Mouse (Mus musculus) ES-E14 (cell line): ENCODE measurements around the gene Gm12248. TPM values are rescaled to one million over a fixed set of nuclear protein-coding genes. Genes with fewer than 3 reads are reported as not detected.

Experiments used
- DNase-seq: peaks from one replicate; pipeline ENCODE4 v3.0.0-alpha.2; 2013; ENCODE audit warnings: low read depth, low spot score
- H3K27ac ChIP-seq: 2 replicates; pipeline ENCODE4 v1.5.1; 2012; ENCODE audit warnings: low read depth, mild to moderate bottlenecking, low read length, moderate library complexity, mixed read lengths; ENCODE audit not compliant: poor library complexity, insufficient read depth, severe bottlenecking
- H3K36me3 ChIP-seq: 2 replicates; pipeline ENCODE4 v1.6.1; 2012; ENCODE audit warnings: mild to moderate bottlenecking, low read length, moderate library complexity, mixed read lengths; ENCODE audit not compliant: control insufficient read depth, poor library complexity, insufficient read depth, severe bottlenecking
- H3K4me1 ChIP-seq, 2 experiments: fragments of 150-350 bp in 1 of 2; sonication (generic) in 1 of 2; 2 replicates each; pipeline ENCODE4 v1.6.1; 2012; ENCODE audit warnings: low read length in 2 of 2, mild to moderate bottlenecking in 1 of 2, mixed read lengths in 1 of 2; ENCODE audit not compliant: control insufficient read depth in 2 of 2, insufficient read depth in 2 of 2, poor library complexity in 1 of 2
- H3K4me3 ChIP-seq, 2 experiments: fragments of 150-350 bp in 1 of 2; sonication (generic) in 1 of 2; 2 replicates each; pipeline ENCODE4 v1.5.1; 2012; ENCODE audit warnings: low read length in 2 of 2, low read depth in 1 of 2, mild to moderate bottlenecking in 1 of 2, mixed read lengths in 1 of 2; ENCODE audit not compliant: insufficient read depth in 1 of 2, poor library complexity in 1 of 2, severe bottlenecking in 1 of 2
- H3K9ac ChIP-seq: 2 replicates; pipeline ENCODE4 v1.6.1; 2012; ENCODE audit warnings: low read depth, mild to moderate bottlenecking, low read length, mixed read lengths; ENCODE audit not compliant: poor library complexity, insufficient read depth, severe bottlenecking
- H3K9me3 ChIP-seq: fragments of 150-350 bp; sonication (generic); 2 replicates; pipeline ENCODE4 v1.6.1; 2012; ENCODE audit warnings: low read depth, mild to moderate bottlenecking, low read length; ENCODE audit not compliant: control insufficient read depth, insufficient read depth
- CHD2 ChIP-seq: IDR thresholded peaks from 2 replicates; pipeline ENCODE4 v1.6.1; 2014; ENCODE audit warnings: mild to moderate bottlenecking, low read depth, low read length, inconsistent platforms
- HCFC1 ChIP-seq: IDR thresholded peaks from 2 replicates; pipeline ENCODE4 v1.6.1; 2012; ENCODE audit warnings: low read length, inconsistent platforms, borderline replicate concordance; ENCODE audit not compliant: insufficient read depth
- MAFK ChIP-seq: IDR thresholded peaks from 2 replicates; pipeline ENCODE4 v1.6.1; 2014; ENCODE audit warnings: mild to moderate bottlenecking, low read depth, low read length, inconsistent platforms; ENCODE audit not compliant: insufficient read depth
- ZC3H11A ChIP-seq: IDR thresholded peaks from 2 replicates; pipeline ENCODE4 v1.6.1; 2012; ENCODE audit warnings: low read depth, mild to moderate bottlenecking, inconsistent platforms, low read length, borderline replicate concordance
- ZNF384 ChIP-seq: IDR thresholded peaks from 2 replicates; pipeline ENCODE4 v1.6.1; 2012; ENCODE audit warnings: low read depth, low read length, inconsistent platforms
- in situ Hi-C, 2 experiments: fragments of 600-800 bp; cut with MboI; formaldehyde crosslinking; loops; one replicate each; pipeline ENCODE4 v1.15.1; 2025; ENCODE audit warnings: low sequenced_read_pairs in 2 of 2, inconsistent platforms in 1 of 2; ENCODE audit not compliant: unreplicated experiment in 2 of 2
- total RNA-seq: library from RNA; depleted of rRNA; stranded (reverse); fragments of 300-350 nt; gene quantifications from 2 replicates; pipeline ENCODE4 v1.2.3, GENCODE M21; 2012

The Gm12248 gene
- total RNA-seq, 1 experiment = 0.58 TPM

GRCm38 (mm10) chr11:58096821-58097620, 4.1 kb upstream of the Gm12248 start:
- Histone ChIP-seq H3K9ac (no peak overlapping the region), H3K4me1 (peaks cover 2 to 8% of the 10 kb centered on the region in 2 experiments; a peak in 3 of 4 replicates), H3K36me3 (no peaks in the 10 kb centered on the region), H3K27ac (no peak overlapping the region), H3K4me3 (no peak overlapping the region), H3K9me3 (no peaks in the 10 kb centered on the region)
- in situ Hi-C loops = loop anchor here in 1 of 2 experiments (10.0 kb wide), 1 partner anchor 142 kb away; no protein-coding TSS in a partner anchor
- TF ChIP-seq ZC3H11A = no peak
- TF ChIP-seq HCFC1 = no peak
- no peak for TF ChIP-seq ZNF384
- TF ChIP-seq CHD2 = no peak
- no peak for TF ChIP-seq MAFK
- no peak for DNase-seq

- DNase-seq = no peak
- no peak overlapping the region for H3K4me3 ChIP-seq
- in situ Hi-C loops = loop anchor here in 1 of 2 experiments (10.0 kb wide), 1 partner anchor 141 kb away; no protein-coding TSS in a partner anchor
- TF ChIP-seq CHD2 (no peak), ZC3H11A (no peak), HCFC1 (no peak), MAFK (no peak), ZNF384 (no peak)
- no peaks in the 10 kb centered on the region for H3K36me3 ChIP-seq
- H3K27ac ChIP-seq = no peak overlapping the region
- peaks cover 2 to 8% of the 10 kb centered on the region in 2 experiments; a peak in 3 of 4 replicates for H3K4me1 ChIP-seq
- no peaks in the 10 kb centered on the region for H3K9me3 ChIP-seq
- no peak overlapping the region for H3K9ac ChIP-seq
These were observed 3.2 kb upstream of the Gm12248 start for GRCm38 (mm10) chr11:58096160-58096559.

GRCm38 (mm10) chr11:58095561-58095960, 2.6 kb upstream of the Gm12248 start:
- in situ Hi-C loops = loop anchor here in 1 of 2 experiments (10.0 kb wide), 1 partner anchor 141 kb away; no protein-coding TSS in a partner anchor
- Histone ChIP-seq H3K27ac (no peak overlapping the region), H3K4me3 (no peak overlapping the region), H3K36me3 (no peaks in the 10 kb centered on the region), H3K9ac (no peak overlapping the region), H3K9me3 (no peaks in the 10 kb centered on the region), H3K4me1 (peaks cover 2 to 8% of the 10 kb centered on the region in 2 experiments; a peak in 3 of 4 replicates)
- no peak for DNase-seq
- no peak for TF ChIP-seq CHD2
- no peak for TF ChIP-seq ZC3H11A
- TF ChIP-seq ZNF384 = no peak
- TF ChIP-seq HCFC1 = no peak
- no peak for TF ChIP-seq MAFK

GRCm38 (mm10) chr11:58094766-58095165, 1.8 kb upstream of the Gm12248 start:
- Histone ChIP-seq H3K9ac (no peak overlapping the region), H3K4me3 (no peak overlapping the region), H3K4me1 (peaks cover 2 to 8% of the 10 kb centered on the region in 2 experiments; a peak in 3 of 4 replicates), H3K9me3 (no peaks in the 10 kb centered on the region), H3K36me3 (no peaks in the 10 kb centered on the region), H3K27ac (no peak overlapping the region)
- in situ Hi-C loops = loop anchor here in 1 of 2 experiments (10.0 kb wide), 1 partner anchor 140 kb away; no protein-coding TSS in a partner anchor
- no peak for TF ChIP-seq ZNF384
- TF ChIP-seq HCFC1 = no peak
- no peak for TF ChIP-seq CHD2
- TF ChIP-seq MAFK = no peak
- TF ChIP-seq ZC3H11A = no peak
- no peak for DNase-seq
